Mouse (Mus musculus) midbrain, embryonic 16.5 days (tissue): ENCODE measurements around the gene Pvalb. TPM values are rescaled to one million over a fixed set of nuclear protein-coding genes. Genes with fewer than 3 reads are reported as not detected.

ENCODE experiments used
- ATAC-seq: fragments of 200-750 bp; cut with Nextera tagmentation; 2 replicates; pipeline ENCODE4 v1.8.0; 2017; ENCODE audit warnings: moderate TSS enrichment
- H3K27ac ChIP-seq: fragments of 300-500 bp; sonication (generic); 2 replicates; pipeline ENCODE4 v1.5.1; 2014; ENCODE audit warnings: mild to moderate bottlenecking, low read length, mixed read lengths
- H3K27me3 ChIP-seq: fragments of 300-500 bp; sonication (generic); 2 replicates; pipeline ENCODE4 v1.6.1; 2014; ENCODE audit warnings: low read depth, low read length, mixed read lengths; ENCODE audit not compliant: control insufficient read depth, insufficient read depth
- H3K36me3 ChIP-seq: fragments of 300-500 bp; sonication (generic); 2 replicates; pipeline ENCODE4 v1.6.1; 2014; ENCODE audit warnings: mild to moderate bottlenecking, low read length, moderate library complexity, mixed read lengths; ENCODE audit not compliant: control insufficient read depth, insufficient read depth
- H3K4me1 ChIP-seq: fragments of 300-500 bp; sonication (generic); 2 replicates; pipeline ENCODE4 v1.6.1; 2014; ENCODE audit warnings: mild to moderate bottlenecking, low read length, mixed read lengths; ENCODE audit not compliant: control insufficient read depth, insufficient read depth
- H3K4me2 ChIP-seq: fragments of 300-500 bp; sonication (generic); 2 replicates; pipeline ENCODE4 v1.6.1; 2014; ENCODE audit warnings: mild to moderate bottlenecking, low read length, mixed read lengths
- H3K4me3 ChIP-seq: fragments of 300-500 bp; sonication (generic); 2 replicates; pipeline ENCODE4 v1.5.1; 2014; ENCODE audit warnings: low read depth, mild to moderate bottlenecking, low read length, moderate library complexity, mixed read lengths
- H3K9ac ChIP-seq: fragments of 300-500 bp; sonication (generic); 2 replicates; pipeline ENCODE4 v1.6.1; 2014; ENCODE audit warnings: low read depth, low read length, mixed read lengths
- H3K9me3 ChIP-seq: fragments of 300-500 bp; sonication (generic); replicated peaks from 2 replicates; pipeline ENCODE4 v1.6.1; 2014; ENCODE audit warnings: mild to moderate bottlenecking, low read length, mixed read lengths; ENCODE audit not compliant: control insufficient read depth, poor library complexity, severe bottlenecking
- WGBS: fragments of 180-500 bp; shearing (Covaris S2); extraction: QIAGEN DNeasy Blood & Tissue Kit; methylation state at CpG from one replicate; pipeline ENCODE4 v1.1.7; 2014; 5-methylcytosine and 5-hydroxymethylcytosine counted together
- polyA plus RNA-seq: library from polyadenylated mRNA; unstranded; fragments of >200 nt; fragmentation: Nextera tagmentation; extraction: Ambion mirVana; gene quantifications from 2 replicates; pipeline ENCODE4 v1.2.1, GENCODE M21; 2015

Pvalb gene
- polyA plus RNA-seq, 1 experiment from 2014 or later = 1.3 TPM

- no peaks in the 10 kb centered on the region for H3K36me3 ChIP-seq
- no peak overlapping the region for H3K4me3 ChIP-seq
- WGBS = 51% methylated on average over 11 of the region's 11 CpGs
- H3K27me3 ChIP-seq = 0 out of 2 replicates have a peak, but pooled peaks cover 3% of the 10 kb centered on the region
- H3K4me1 ChIP-seq = no peaks in the 10 kb centered on the region
- H3K9me3 ChIP-seq = no peaks in the 10 kb centered on the region
- H3K4me2 ChIP-seq = no peak overlapping the region
- H3K9ac ChIP-seq = no peak overlapping the region
- no peak for ATAC-seq
- no peak overlapping the region for H3K27ac ChIP-seq
These were observed 35.1 kb upstream of the Pvalb start for GRCm38 (mm10) chr15:78241335-78241734.

GRCm38 (mm10) chr15:78239956-78240617, 33.9 kb upstream of the Pvalb start:
- H3K27ac ChIP-seq = no peak overlapping the region
- no peak overlapping the region for H3K4me2 ChIP-seq
- 0 out of 2 replicates have a peak, but pooled peaks cover 3% of the 10 kb centered on the region for H3K27me3 ChIP-seq
- no peak overlapping the region for H3K4me3 ChIP-seq
- H3K9ac ChIP-seq = no peak overlapping the region
- 83% methylated on average over 14 of the region's 14 CpGs for WGBS
- ATAC-seq = no peak
- no peaks in the 10 kb centered on the region for H3K36me3 ChIP-seq
- H3K9me3 ChIP-seq = no peaks in the 10 kb centered on the region
- H3K4me1 ChIP-seq = no peaks in the 10 kb centered on the region

- Histone ChIP-seq H3K4me2 (no peak overlapping the region), H3K27me3 (0 out of 2 replicates have a peak, but pooled peaks cover 3% of the 10 kb centered on the region), H3K27ac (no peak overlapping the region), H3K36me3 (no peaks in the 10 kb centered on the region), H3K4me3 (no peak overlapping the region), H3K4me1 (no peaks in the 10 kb centered on the region), H3K9me3 (no peaks in the 10 kb centered on the region), H3K9ac (no peak overlapping the region)
- ATAC-seq = no peak
- WGBS = 25% methylated on average over 10 of the region's 10 CpGs
These were observed 33.3 kb upstream of the Pvalb start for GRCm38 (mm10) chr15:78239453-78239852.

DNA sequence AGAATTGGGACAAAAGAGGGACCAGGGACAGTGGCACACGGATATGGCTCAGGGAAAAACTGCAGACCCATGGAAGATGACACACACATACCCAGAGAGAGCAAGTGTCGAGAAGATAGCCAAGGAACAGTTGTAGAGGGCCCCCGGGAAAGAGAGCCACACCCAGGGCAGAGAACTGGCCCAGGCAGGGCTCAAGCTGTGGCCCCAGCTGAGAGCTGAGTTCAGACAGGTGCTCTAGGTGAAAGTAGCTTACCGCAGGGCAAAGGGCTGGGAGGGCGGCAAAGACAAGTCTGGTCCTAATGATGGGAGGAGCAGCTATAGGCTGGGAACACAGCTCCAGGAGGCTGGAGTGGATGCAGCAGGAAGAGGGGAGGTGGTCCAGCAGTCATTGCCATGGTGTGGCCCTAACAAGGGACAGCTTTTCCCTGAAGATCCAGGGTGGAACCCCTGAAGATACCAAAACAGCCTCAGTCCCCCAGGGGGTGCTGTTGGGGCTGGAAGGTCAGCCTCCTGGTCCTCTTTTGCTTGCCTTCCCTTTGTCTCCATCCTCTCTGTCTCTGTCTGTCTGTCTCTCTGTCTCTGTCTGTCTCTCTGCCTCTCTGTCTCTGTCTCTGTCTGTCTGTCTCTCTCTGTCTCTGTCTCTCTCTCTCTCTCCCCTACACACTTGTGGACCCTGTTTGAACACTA, 28.8 kb upstream of the Pvalb start:
- no peaks in the 10 kb centered on the region for H3K36me3 ChIP-seq
- no peak for ATAC-seq
- no peak overlapping the region for H3K9ac ChIP-seq
- no peaks in the 10 kb centered on the region for H3K4me1 ChIP-seq
- 0 out of 2 replicates have a peak, but pooled peaks cover 3% of the 10 kb centered on the region for H3K27me3 ChIP-seq
- no peaks in the 10 kb centered on the region for H3K9me3 ChIP-seq
- no peak overlapping the region for H3K4me3 ChIP-seq
- no peak overlapping the region for H3K4me2 ChIP-seq
- no peak overlapping the region for H3K27ac ChIP-seq
- 80% methylated on average over 5 of the region's 5 CpGs for WGBS

- H3K36me3 ChIP-seq = no peaks in the 10 kb centered on the region
- ATAC-seq = peak; percentile 62; the same call in 1 of the 2 replicates
- H3K27ac ChIP-seq = no peak overlapping the region
- no peaks in the 10 kb centered on the region for H3K4me1 ChIP-seq
- H3K9ac ChIP-seq = no peak overlapping the region
- no peak overlapping the region for H3K4me3 ChIP-seq
- H3K9me3 ChIP-seq = no peaks in the 10 kb centered on the region
- H3K27me3 ChIP-seq = no peaks in the 10 kb centered on the region; the same call in 1 of the 2 replicates
- H3K4me2 ChIP-seq = no peak overlapping the region
- 23% methylated on average over 13 of the region's 13 CpGs for WGBS
These were observed 25.4 kb upstream of the Pvalb start for GRCm38 (mm10) chr15:78231346-78232331.

DNA sequence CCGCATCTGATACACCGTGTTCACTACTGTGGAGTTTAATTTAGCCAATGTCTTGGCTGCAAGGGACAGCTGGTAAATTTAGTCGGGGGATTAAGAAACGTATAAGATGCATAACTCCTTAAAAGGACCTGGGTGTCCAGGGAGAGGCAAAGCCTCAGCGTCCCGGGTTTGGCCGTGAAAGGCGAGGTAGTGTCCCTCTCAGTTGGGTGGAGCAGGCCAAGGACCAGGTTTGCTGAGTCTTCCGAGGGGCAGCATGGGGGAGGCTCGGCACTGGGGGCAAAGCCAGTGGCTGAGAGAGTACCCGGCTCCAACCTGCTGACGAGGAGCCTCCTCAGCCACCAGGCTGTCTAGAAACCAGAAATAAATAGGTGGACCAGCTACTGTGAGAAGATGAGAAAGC, 21.6 kb upstream of the Pvalb start:
- H3K9ac ChIP-seq = no peak overlapping the region
- H3K4me3 ChIP-seq = no peak overlapping the region
- ATAC-seq = no peak
- no peaks in the 10 kb centered on the region for H3K4me1 ChIP-seq
- WGBS = 87% methylated on average over 12 of the region's 12 CpGs
- no peak overlapping the region for H3K27ac ChIP-seq
- H3K4me2 ChIP-seq = no peak overlapping the region
- no peaks in the 10 kb centered on the region for H3K36me3 ChIP-seq
- no peaks in the 10 kb centered on the region for H3K9me3 ChIP-seq
- H3K27me3 ChIP-seq = no peaks in the 10 kb centered on the region; the same call in 1 of the 2 replicates

DNA sequence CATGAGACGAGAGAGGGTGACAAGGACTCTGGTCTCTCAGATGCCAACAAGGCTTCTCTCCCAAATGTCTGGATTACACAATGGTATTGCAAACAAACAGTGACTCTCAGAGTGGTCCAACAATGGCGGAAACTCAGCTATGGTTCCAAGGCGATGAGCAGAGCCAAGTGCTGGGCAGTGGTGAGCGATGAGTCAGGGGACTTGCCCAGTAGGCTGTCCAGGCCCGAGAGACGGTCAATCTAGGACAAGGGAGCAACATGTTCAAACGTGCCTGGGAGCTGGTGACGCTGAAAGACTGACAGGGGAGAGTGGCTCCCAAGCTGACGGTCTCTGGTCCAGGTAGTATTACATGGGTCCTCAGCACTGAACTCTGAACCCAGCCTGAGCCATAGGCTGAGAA, 9.1 kb upstream of the Pvalb start:
- no peaks in the 10 kb centered on the region for H3K36me3 ChIP-seq
- no peaks in the 10 kb centered on the region for H3K4me1 ChIP-seq
- no peak for ATAC-seq
- no peak overlapping the region for H3K4me2 ChIP-seq
- no peak overlapping the region for H3K4me3 ChIP-seq
- 87% methylated on average over 9 of the region's 9 CpGs for WGBS
- no peaks in the 10 kb centered on the region for H3K9me3 ChIP-seq
- no peaks in the 10 kb centered on the region for H3K27me3 ChIP-seq
- no peak overlapping the region for H3K9ac ChIP-seq
- no peak overlapping the region for H3K27ac ChIP-seq

DNA sequence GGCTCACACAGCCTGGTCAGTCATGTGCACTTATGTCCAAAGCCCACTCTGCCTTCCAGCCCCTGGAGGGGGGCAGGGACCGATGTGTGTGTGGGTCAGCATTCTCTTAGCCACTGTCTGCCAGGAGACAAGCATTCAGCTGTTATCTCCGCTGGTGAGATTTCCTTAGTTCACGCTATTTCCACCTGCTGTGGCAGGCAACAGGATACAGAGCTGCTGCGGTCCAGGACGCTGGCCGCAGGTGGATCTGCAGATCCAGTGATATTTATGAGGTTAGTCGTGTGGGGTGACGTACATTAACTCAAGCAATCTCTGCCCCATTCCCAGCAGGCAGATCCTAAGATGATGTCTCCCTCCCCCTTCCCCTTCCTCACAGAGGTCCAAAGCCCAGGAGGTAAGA, 5.2 kb upstream of the Pvalb start:
- WGBS = 84% methylated on average over 8 of the region's 8 CpGs
- no peaks in the 10 kb centered on the region for H3K4me1 ChIP-seq
- no peak overlapping the region for H3K9ac ChIP-seq
- no peak overlapping the region for H3K4me2 ChIP-seq
- no peaks in the 10 kb centered on the region for H3K36me3 ChIP-seq
- no peaks in the 10 kb centered on the region for H3K9me3 ChIP-seq
- no peak for ATAC-seq
- no peak overlapping the region for H3K27ac ChIP-seq
- H3K4me3 ChIP-seq = no peak overlapping the region
- H3K27me3 ChIP-seq = peaks cover 2% of the 10 kb centered on the region
